11 mouse cellular contexts compared by ENCODE assay signal in the genomic region with DNA sequence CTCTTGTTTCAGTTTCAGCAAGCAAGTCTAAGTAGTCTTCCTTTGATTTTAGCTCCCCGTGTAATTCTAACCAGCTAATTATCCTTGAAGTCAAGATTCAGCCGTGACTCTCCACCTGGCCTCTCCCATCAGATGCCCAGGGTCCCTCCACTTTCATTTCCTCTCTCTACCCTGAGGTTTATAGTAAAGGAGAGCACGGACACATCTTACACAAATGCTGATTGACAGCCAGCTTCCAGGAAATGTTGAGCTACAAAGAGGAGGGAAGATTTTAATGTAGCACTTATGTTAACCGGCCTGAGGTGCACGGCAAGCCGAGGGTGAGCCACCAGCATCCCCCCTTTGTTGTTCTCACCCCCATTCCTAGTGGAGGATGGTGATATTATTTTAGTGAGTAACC. TPM values are rescaled to one million over a fixed set of nuclear protein-coding genes. Genes with fewer than 3 reads are reported as not detected.
DNase-seq lines count a peak whose midpoint lies in the region; ATAC-seq and TF ChIP-seq lines count a peak whose summit lies in the region.
"Had no signal": no experiment of that assay in that cellular context is flagged by ENCODE, and none has a peak within 500 bp of the region (broad histone marks: within the 10 kb centered on the region; RNA-seq: fewer than 3 reads in every experiment).

No protein-coding gene starts in this region.

- H3K27ac ChIP-seq in heart, embryonic 15.5 days, result 0 out of 2 replicates have a peak overlapping the region, but pooled peaks have one; percentile 95
- no peak overlapping the region for H3K27ac ChIP-seq in bone marrow macrophage, adult 2 months (ENCODE audit: insufficient read depth, low read depth, low read length)
- no peak overlapping the region for H3K27ac ChIP-seq in embryonic facial prominence, embryonic 14.5 days (replicated peaks; ENCODE audit: low read depth, low read length)
- H3K27ac ChIP-seq in midbrain, embryonic 10.5 days (replicated peaks), result peak overlapping the region; percentile 99
- no peak overlapping the region for H3K27ac ChIP-seq in thymus, adult 2 months (ENCODE audit: control insufficient read depth, insufficient read depth, low read length)
- H3K27ac ChIP-seq: liver, embryonic 15.5 days had no signal

- TF ChIP-seq CTCF in bone marrow macrophage, adult 2 months (IDR thresholded peaks at IDR 0.05; ENCODE audit: low read depth, low read length), result no peak
- TF ChIP-seq CTCF in thymus, adult 2 months (IDR thresholded peaks at IDR 0.05; ENCODE audit: borderline replicate concordance, control insufficient read depth, extremely low read depth, insufficient read depth, low read length, poor library complexity), result no peak

- H3K4me2 ChIP-seq in heart, embryonic 15.5 days, result peak overlapping the region; percentile 93
- peak overlapping the region; percentile 69 for H3K4me2 ChIP-seq in embryonic facial prominence, embryonic 14.5 days (ENCODE audit: low read depth, low read length)

- no peak for TF ChIP-seq POLR2A in bone marrow macrophage, adult 2 months (IDR thresholded peaks at IDR 0.05; ENCODE audit: borderline replicate concordance, low read depth, low read length)
- TF ChIP-seq POLR2A in thymus, adult 2 months (IDR thresholded peaks at IDR 0.05; ENCODE audit: control insufficient read depth, extremely low read depth, insufficient read depth, low read length, poor library complexity), result no peak

- H3K36me3 ChIP-seq in heart, embryonic 15.5 days, result no peaks in the 10 kb centered on the region
- H3K36me3 ChIP-seq in embryonic facial prominence, embryonic 14.5 days (ENCODE audit: control insufficient read depth, insufficient read depth, low read length), result no peaks in the 10 kb centered on the region
- H3K36me3 ChIP-seq in midbrain, embryonic 10.5 days, result peaks cover 15% of the 10 kb centered on the region
- H3K36me3 ChIP-seq in thymus, adult 2 months (ENCODE audit: control insufficient read depth, insufficient read depth, low read length), result no peaks in the 10 kb centered on the region
- H3K36me3 ChIP-seq: liver, embryonic 15.5 days had no signal

- no peak for ATAC-seq in heart, embryonic 15.5 days (replicated peaks; ENCODE audit: insufficient number of reproducible peaks, insufficient read depth, low FRiP score, low read depth)
- no peak for ATAC-seq in embryonic facial prominence, embryonic 14.5 days (ENCODE audit: low read depth)

- DNase-seq in heart, postnatal 4 days, result no peak
- DNase-seq in embryonic facial prominence, embryonic 14.5 days (ENCODE audit: low spot score), result no peak
- DNase-seq in midbrain, embryonic 10.5 days (ENCODE audit: low spot score), result no peak
- DNase-seq in cerebellum, adult 9-10 months, result no peak
- DNase-seq in testis, postnatal 10 days (ENCODE audit: low spot score), result no peak
- no peak for DNase-seq in thymus, adult 2 months
- DNase-seq: cerebellum, adult 11-12 months; kidney, postnatal 10 days had no signal

- peak overlapping the region; percentile 90 for H3K4me3 ChIP-seq in heart, embryonic 15.5 days
- peak overlapping the region; percentile 11; the same call in 1 of the 2 replicates for H3K4me3 ChIP-seq in bone marrow macrophage, adult 2 months (ENCODE audit: insufficient read depth, low read length)
- H3K4me3 ChIP-seq in embryonic facial prominence, embryonic 14.5 days (ENCODE audit: low read depth, low read length), result peak overlapping the region; percentile 73
- H3K4me3 ChIP-seq in midbrain, embryonic 10.5 days, result peak overlapping the region; percentile 97
- no peak overlapping the region for H3K4me3 ChIP-seq in thymus, adult 2 months (ENCODE audit: control insufficient read depth, insufficient read depth, low read length)
- H3K4me3 ChIP-seq: liver, embryonic 15.5 days had no signal

- H3K27me3 ChIP-seq in heart, embryonic 15.5 days, result peaks cover 15% of the 10 kb centered on the region
- peaks cover 13% of the 10 kb centered on the region for H3K27me3 ChIP-seq in embryonic facial prominence, embryonic 14.5 days (replicated peaks; ENCODE audit: control insufficient read depth, insufficient read depth, low read length)
- peaks cover 22% of the 10 kb centered on the region for H3K27me3 ChIP-seq in midbrain, embryonic 10.5 days (ENCODE audit: low read depth, poor library complexity, severe bottlenecking)
- peaks cover 15% of the 10 kb centered on the region for H3K27me3 ChIP-seq in thymus, adult 2 months (ENCODE audit: control insufficient read depth, insufficient read depth, low read length)

- H3K9me3 ChIP-seq in heart, embryonic 15.5 days (replicated peaks), result no peaks in the 10 kb centered on the region
- H3K9me3 ChIP-seq in embryonic facial prominence, embryonic 14.5 days (ENCODE audit: control insufficient read depth, low read length), result no peaks in the 10 kb centered on the region
- no peaks in the 10 kb centered on the region for H3K9me3 ChIP-seq in midbrain, embryonic 10.5 days (replicated peaks)
- H3K9me3 ChIP-seq: liver, embryonic 15.5 days had no signal

- peaks cover 26% of the 10 kb centered on the region for H3K4me1 ChIP-seq in heart, embryonic 15.5 days (replicated peaks)
- H3K4me1 ChIP-seq in bone marrow macrophage, adult 2 months (ENCODE audit: control insufficient read depth, insufficient read depth, low read length), result peaks cover 16% of the 10 kb centered on the region
- H3K4me1 ChIP-seq in embryonic facial prominence, embryonic 14.5 days (ENCODE audit: control insufficient read depth, insufficient read depth, low read length), result peaks cover 8% of the 10 kb centered on the region
- peaks cover 65% of the 10 kb centered on the region for H3K4me1 ChIP-seq in midbrain, embryonic 10.5 days
- H3K4me1 ChIP-seq in thymus, adult 2 months (replicated peaks; ENCODE audit: control insufficient read depth, insufficient read depth, low read length), result peaks cover 9% of the 10 kb centered on the region; the same call in 1 of the 2 replicates

- 41% methylated on average over 6 of the region's 6 CpGs for WGBS in heart, embryonic 15.5 days
- 4% methylated on average over 6 of the region's 6 CpGs for WGBS in embryonic facial prominence, embryonic 14.5 days
- 14% methylated on average over 6 of the region's 6 CpGs for WGBS in midbrain, embryonic 10.5 days
- WGBS in thymus, adult 2 months, result 59% methylated on average over 6 of the region's 6 CpGs

- H3K9ac ChIP-seq in heart, embryonic 15.5 days, result no peak overlapping the region
- 0 out of 2 replicates have a peak overlapping the region, but pooled peaks have one; percentile 34 for H3K9ac ChIP-seq in embryonic facial prominence, embryonic 14.5 days (ENCODE audit: low read depth, low read length)
- H3K9ac ChIP-seq: liver, embryonic 15.5 days had no signal

RNA-seq across cellular contexts. Expression of a gene that starts 4.0 kb away (rescaled TPM):
- 7.7 and 8.6 TPM in 2 replicates for polyA plus RNA-seq in heart, embryonic 15.5 days (2015; fragmentation: Nextera tagmentation; extraction: Ambion mirVana)
- 10 to 100 TPM; 12.0 to 12.7 TPM for total RNA-seq in heart, postnatal 4 days (2021)
- polyA plus RNA-seq in bone marrow macrophage, adult 2 months (2012; ENCODE audit: insufficient read depth, insufficient read length, missing spikeins), result not detected in 2 replicates
- 11.4 and 14.2 TPM in 2 replicates for polyA plus RNA-seq in embryonic facial prominence, embryonic 14.5 days (2014; fragmentation: Nextera tagmentation; extraction: Ambion mirVana)
- 28.7 and 31.9 TPM in 2 replicates for polyA plus RNA-seq in midbrain, embryonic 10.5 days (2016; fragmentation: Nextera tagmentation; extraction: Ambion mirVana)
- polyA plus RNA-seq in thymus, adult 2 months (2012; rRNA removed), result 0.18 and 0.53 TPM in 2 replicates
- polyA plus RNA-seq: liver, embryonic 15.5 days had no signal

Comparison
In these comparisons a context has a peak if more than half of its experiments do, and no peak if none do; other contexts are left out.
1. H3K27ac ChIP-seq: peak in heart, embryonic 15.5 days (single experiment) and midbrain, embryonic 10.5 days (single experiment); none in bone marrow macrophage, adult 2 months (single experiment), embryonic facial prominence, embryonic 14.5 days (single experiment) and thymus, adult 2 months (single experiment).